ENCODE assay signal across 23 mouse cellular contexts in the genomic region with DNA sequence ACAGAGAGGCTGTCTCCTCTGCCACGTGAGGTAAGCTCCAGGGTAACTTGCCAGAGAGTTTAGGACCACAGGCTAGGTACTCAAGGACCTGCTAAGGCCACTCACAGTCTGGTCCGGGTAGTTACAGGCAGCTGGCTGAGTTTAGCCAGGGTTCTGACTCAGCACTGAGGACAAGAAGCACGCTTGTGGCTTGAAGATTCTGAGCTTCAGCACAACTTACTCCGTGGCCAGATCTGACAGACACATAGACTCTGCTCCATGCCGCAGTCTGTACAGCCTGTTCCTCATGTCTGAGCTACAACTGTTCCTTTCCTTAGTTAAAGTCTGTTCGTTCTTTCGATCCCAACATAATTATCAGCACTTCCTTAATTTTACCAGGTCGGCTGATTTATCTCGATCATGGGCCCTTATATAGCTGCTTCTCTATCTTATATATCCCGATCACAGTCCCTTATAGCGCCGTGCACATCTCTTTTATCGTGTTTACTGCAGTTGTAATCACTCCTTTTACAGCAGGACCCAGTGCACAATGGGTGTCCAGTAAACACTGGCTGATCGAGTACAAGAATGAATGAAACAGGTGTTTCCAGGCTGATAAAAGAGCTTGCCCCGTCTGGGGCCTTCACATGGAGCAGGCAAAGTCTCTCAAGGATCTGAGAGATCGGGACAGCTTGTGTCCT. TPM values are rescaled to one million over a fixed set of nuclear protein-coding genes. Genes with fewer than 3 reads are reported as not detected.
DNase-seq lines count a peak whose midpoint lies in the region; ATAC-seq and TF ChIP-seq lines count a peak whose summit lies in the region.
"Had no signal": no experiment of that assay in that cellular context is flagged by ENCODE, and none has a peak within 500 bp of the region (broad histone marks: within the 10 kb centered on the region; RNA-seq: fewer than 3 reads in every experiment).

No protein-coding gene starts in this region.

- H3K27ac ChIP-seq in liver, embryonic 13.5 days: no peak overlapping the region
- H3K27ac ChIP-seq: forebrain, embryonic 15.5 days; hindbrain, embryonic 15.5 days; midbrain, embryonic 13.5 days; neural tube, embryonic 15.5 days; stomach, postnatal 0 days had no signal

- H3K36me3 ChIP-seq in megakaryocyte, embryonic 14.5 days (replicated peaks; ENCODE audit: low read length): no peaks in the 10 kb centered on the region
- no peaks in the 10 kb centered on the region for H3K36me3 ChIP-seq in liver, embryonic 13.5 days

- H3K27me3 ChIP-seq in megakaryocyte, embryonic 14.5 days (replicated peaks): peaks cover 37% of the 10 kb centered on the region
- H3K27me3 ChIP-seq in liver, embryonic 13.5 days: no peaks in the 10 kb centered on the region
- H3K27me3 ChIP-seq: forebrain, embryonic 15.5 days; hindbrain, embryonic 15.5 days; midbrain, embryonic 13.5 days; neural tube, embryonic 15.5 days had no signal

- no peak for TF ChIP-seq POLR2A in lung, adult 2 months (IDR thresholded peaks at IDR 0.05; ENCODE audit: borderline replicate concordance, extremely low read depth, low read depth, low read length)

- no peak overlapping the region for H3K4me2 ChIP-seq in liver, embryonic 13.5 days
- H3K4me2 ChIP-seq: forebrain, embryonic 15.5 days; hindbrain, embryonic 15.5 days; midbrain, embryonic 13.5 days; neural tube, embryonic 15.5 days had no signal

- H3K9me3 ChIP-seq in megakaryocyte, embryonic 14.5 days: peaks cover 30% of the 10 kb centered on the region
- no peaks in the 10 kb centered on the region for H3K9me3 ChIP-seq in liver, embryonic 13.5 days (replicated peaks)
- H3K9me3 ChIP-seq: forebrain, embryonic 15.5 days; hindbrain, embryonic 15.5 days; midbrain, embryonic 13.5 days; neural tube, embryonic 15.5 days had no signal

- H3K4me1 ChIP-seq in megakaryocyte, embryonic 14.5 days: peaks cover 6% of the 10 kb centered on the region; the same call in 1 of the 2 replicates
- peaks cover 14% of the 10 kb centered on the region for H3K4me1 ChIP-seq in liver, embryonic 13.5 days (replicated peaks)
- no peaks in the 10 kb centered on the region for H3K4me1 ChIP-seq in lung, adult 2 months (ENCODE audit: control insufficient read depth, insufficient read depth, low read length)
- H3K4me1 ChIP-seq: forebrain, embryonic 15.5 days; hindbrain, embryonic 15.5 days; midbrain, embryonic 13.5 days; neural tube, embryonic 15.5 days had no signal

- H3K9ac ChIP-seq in liver, embryonic 13.5 days: no peak overlapping the region
- H3K9ac ChIP-seq: forebrain, embryonic 15.5 days; hindbrain, embryonic 15.5 days; midbrain, embryonic 13.5 days; neural tube, embryonic 15.5 days had no signal

- peak overlapping the region; percentile 5 for H3K4me3 ChIP-seq in megakaryocyte, embryonic 14.5 days (replicated peaks)
- H3K4me3 ChIP-seq in liver, embryonic 13.5 days (replicated peaks): no peak overlapping the region
- H3K4me3 ChIP-seq in lung, adult 2 months (replicated peaks; ENCODE audit: extremely low read depth, low read depth, low read length): no peak overlapping the region
- H3K4me3 ChIP-seq: forebrain, embryonic 15.5 days; hindbrain, embryonic 15.5 days; midbrain, embryonic 13.5 days; myocyte; neural tube, embryonic 15.5 days had no signal

- WGBS in liver, embryonic 13.5 days (ENCODE audit: insufficient replicate concordance): 30% methylated on average over 16 of the region's 16 CpGs
- whole genome bisulfite sequencing in lung, adult 2 months: 66% methylated on average over 16 of the region's 16 CpGs

- no peak for ATAC-seq in megakaryocyte, adult 5-6 weeks (ENCODE audit: poor library complexity, severe bottlenecking)
- ATAC-seq in common myeloid progenitor, adult 5-6 weeks (replicated peaks; ENCODE audit: low read depth, poor library complexity, severe bottlenecking): peak; percentile 57; the same call in 1 of the 2 replicates
- peak; percentile 79 for ATAC-seq in liver, embryonic 13.5 days (ENCODE audit: low read depth)
- ATAC-seq: CD4-positive, CD25-positive, alpha-beta regulatory T cell, adult 4 months; forebrain, embryonic 15.5 days; midbrain, embryonic 13.5 days had no signal

- peak; percentile 16 for DNase-seq in liver, embryonic 13.5 days
- no peak for DNase-seq in thymus, postnatal 10 days (ENCODE audit: low spot score in 2 of 2)
- no peak for DNase-seq in Muller cell, postnatal 12 days (ENCODE audit: inconsistent ontology term)
- DNase-seq in lung, adult 2 months: no peak
- DNase-seq: adrenal gland, adult 8-10 months; cerebellum, adult 2 months; heart, adult 18-20 months; kidney, adult 9 months; kidney, postnatal 4 days; lung, adult 18-20 months; lung, postnatal 36 days; right cerebral cortex, postnatal 25 days; thymus, postnatal 14 days had no signal

- no peak for TF ChIP-seq CTCF in lung, adult 2 months (IDR thresholded peaks at IDR 0.05; ENCODE audit: insufficient read depth, low read length)

RNA-seq across cellular contexts. Expression of a gene that starts 17.7 kb away (rescaled TPM):
- 0.45 TPM in 1 of 2 replicates, not detected in the other for polyA plus RNA-seq in megakaryocyte, embryonic 14.5 days (2012; ENCODE audit: insufficient read depth, low replicate concordance)
- total RNA-seq in megakaryocyte, adult 5-6 weeks (2015): 0.91 and 1.3 TPM in 2 replicates
- 1.0 and 1.1 TPM in 2 replicates for total RNA-seq in megakaryocyte, adult 5-6 weeks (2017)
- 0.64 and 1.7 TPM in 2 replicates for total RNA-seq in common myeloid progenitor, adult 5-6 weeks (2017)
- polyA plus RNA-seq in liver, embryonic 13.5 days (2015; fragmentation: Nextera tagmentation; extraction: Ambion mirVana): 0.12 and 0.15 TPM in 2 replicates
- 40.6 and 40.7 TPM in 2 replicates for polyA plus RNA-seq in lung, adult 2 months (2012; rRNA removed)

Comparison
In these comparisons a context has a peak if more than half of its experiments do, and no peak if none do; other contexts are left out.
1. RNA of a gene that starts 17.7 kb away (polyA plus RNA-seq): 40.6 to 40.7 TPM in lung, adult 2 months; 0.45 TPM in megakaryocyte, embryonic 14.5 days and 0.12 to 0.15 TPM in liver, embryonic 13.5 days; every median in the first group is over 10 times any median in the second.